Mouse (Mus musculus) liver, adult (tissue): ENCODE data around the gene Blnk.

Experiments used
- GATA4 ChIP-seq: IDR thresholded peaks from 2 replicates; pipeline ENCODE4 v1.6.1; 2014; ENCODE audit warnings: mild to moderate bottlenecking, low read length; ENCODE audit not compliant: insufficient replicate concordance

The Blnk gene

DNA sequence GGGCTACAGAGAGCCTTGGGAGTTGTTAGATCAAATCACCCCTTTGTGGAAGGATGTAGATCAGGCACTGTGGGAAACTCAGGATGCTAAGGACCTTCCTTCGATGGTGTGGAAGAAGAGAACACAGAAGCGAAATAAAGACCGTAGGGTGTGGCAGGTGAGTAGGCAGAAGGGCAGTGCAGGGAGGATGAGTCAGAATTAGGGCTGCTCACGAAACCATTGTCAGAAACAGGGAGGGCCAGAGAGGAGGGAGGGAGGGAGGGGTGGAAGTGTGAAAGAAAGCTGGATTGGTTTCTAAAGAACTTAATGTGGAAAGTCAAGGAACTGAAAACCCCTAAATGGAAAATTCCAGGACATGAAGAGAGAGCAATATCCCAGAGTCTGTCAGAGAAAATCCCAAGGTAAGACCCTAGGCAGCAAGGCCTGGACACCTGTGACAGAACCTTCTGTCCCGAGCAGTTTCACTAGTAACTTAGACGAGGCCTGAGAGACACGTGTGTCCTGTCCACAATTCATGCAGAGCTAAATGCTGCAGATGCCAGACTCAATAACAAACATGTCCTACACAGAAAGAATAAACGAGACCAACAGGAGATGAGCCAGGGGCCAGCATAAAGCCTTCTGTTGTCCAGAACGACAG is 4.3 kb downstream of the Blnk start:
- TF ChIP-seq GATA4: no peak

DNA sequence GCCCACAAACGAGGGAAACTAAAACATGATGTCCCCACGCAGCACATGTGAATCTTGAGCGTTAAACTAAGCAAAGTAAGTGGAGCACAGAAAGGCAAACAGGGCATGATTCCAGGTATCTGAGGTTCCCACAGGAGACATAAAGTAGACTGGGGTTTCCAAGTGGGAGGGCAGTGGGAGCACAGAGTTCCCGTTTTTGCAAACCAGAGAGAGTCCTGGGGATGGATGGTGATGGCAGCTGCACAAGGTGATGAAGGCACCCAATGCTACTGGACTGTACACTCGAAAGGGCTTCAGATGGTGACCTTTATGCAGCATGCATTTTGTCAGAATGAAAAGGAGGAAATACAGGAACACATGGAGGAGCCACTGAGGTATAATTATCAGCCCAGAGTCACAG is 5.5 kb downstream of the Blnk start:
- no peak for TF ChIP-seq GATA4

DNA sequence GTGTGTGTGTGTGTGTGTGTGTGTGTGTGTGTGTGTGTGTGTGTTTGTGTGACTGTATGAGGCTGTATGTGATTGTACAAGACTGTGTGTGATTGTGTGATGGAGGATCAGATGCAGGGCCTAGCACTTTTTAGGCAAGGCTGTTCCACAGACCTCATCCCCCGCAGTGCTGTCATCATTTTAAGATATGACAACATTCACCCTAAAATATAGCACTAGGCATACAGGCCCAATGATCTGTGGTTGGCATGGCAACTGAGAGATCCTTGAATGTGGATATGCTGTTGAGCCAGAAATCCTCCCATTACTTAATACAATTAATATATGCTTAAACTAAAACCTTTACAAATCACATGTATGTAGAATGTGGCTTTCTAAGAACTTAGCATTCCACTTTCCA is 9.8 kb downstream of the Blnk start:
- no peak for TF ChIP-seq GATA4

DNA sequence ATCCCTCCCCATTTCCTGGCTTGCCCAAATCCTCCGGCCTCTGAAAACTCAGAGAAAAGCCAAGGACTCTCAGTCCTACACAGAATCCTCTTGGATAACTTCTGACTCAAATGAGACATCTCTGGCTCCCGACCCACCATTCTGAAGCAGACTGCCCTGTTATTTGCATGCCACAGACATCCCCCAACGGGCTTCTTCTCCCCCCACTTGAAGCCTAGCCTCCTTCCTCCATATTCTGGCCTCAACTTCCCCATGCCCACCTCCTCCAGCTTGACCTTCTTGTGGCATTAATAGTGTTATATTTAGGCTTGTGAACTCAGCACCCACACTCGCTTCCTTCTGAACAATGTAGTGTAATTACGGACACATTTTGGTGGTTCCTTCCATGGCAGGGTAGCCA is 13.7 kb downstream of the Blnk start:
- no peak for TF ChIP-seq GATA4

DNA sequence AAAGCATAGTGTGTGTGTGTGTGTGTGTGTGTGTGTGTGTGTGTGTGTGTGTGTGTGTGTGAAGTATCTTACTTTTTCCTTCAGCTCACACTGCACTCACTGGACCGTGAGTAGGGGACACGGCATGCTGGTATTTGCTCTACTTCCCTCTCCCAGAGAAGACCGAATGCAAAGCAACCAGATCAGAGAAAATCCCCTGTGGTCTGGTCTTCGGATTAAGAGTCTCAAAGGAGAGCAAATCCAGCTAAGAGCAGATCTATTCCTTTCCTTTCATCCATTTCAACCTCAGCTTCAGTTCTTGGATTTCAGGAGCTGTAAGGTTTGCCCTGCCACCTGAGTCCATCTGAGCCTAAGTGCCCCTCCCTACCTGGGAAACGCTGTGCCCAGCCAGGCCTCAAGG is 16.3 kb downstream of the Blnk start:
- no peak for TF ChIP-seq GATA4

DNA sequence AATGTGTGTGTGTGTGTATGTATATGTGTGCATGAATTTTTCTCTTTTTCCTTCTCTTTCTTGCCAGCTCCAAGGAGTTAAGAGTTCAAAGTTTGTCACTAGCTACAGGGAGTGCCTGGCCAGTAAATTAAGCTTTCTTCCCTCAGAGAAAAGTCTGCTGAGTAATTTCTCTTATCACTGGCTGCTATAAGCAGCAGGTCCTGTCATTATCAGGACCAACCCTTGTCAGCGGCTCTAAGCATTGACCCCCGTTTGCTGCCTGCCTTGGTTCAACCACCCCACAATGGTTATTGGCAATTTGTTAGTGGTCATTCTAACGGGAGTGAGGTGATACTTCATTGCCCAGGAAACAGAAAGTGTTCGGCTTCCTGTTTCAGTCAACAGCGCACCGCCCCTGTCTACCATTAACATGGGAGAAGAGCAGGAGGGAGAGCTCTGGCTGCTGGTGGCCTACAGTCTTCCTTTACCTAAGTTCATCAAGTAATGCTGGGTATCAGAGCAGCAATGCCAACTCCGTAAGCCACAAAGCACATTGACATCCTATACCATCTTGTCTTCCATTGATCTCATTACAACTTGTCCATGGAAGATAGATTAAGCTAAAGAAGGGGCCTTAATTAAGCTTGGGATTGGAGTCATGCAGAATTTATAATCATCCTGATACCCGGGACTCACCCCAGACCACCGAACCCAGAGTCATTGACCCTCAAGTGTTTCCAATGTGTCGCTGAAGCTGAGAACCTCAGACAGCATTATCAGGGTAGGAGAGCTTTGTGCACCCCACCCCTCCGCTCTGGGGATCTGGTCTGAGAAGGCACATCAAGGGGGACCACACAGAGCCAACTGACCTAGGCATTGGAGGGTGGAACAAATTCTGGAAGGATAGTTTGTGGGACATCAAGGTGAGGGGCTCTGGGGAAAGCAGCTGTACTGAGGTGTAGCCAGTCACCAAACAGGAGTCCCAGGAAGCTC is 17.1 kb downstream of the Blnk start:
- no peak for TF ChIP-seq GATA4

DNA sequence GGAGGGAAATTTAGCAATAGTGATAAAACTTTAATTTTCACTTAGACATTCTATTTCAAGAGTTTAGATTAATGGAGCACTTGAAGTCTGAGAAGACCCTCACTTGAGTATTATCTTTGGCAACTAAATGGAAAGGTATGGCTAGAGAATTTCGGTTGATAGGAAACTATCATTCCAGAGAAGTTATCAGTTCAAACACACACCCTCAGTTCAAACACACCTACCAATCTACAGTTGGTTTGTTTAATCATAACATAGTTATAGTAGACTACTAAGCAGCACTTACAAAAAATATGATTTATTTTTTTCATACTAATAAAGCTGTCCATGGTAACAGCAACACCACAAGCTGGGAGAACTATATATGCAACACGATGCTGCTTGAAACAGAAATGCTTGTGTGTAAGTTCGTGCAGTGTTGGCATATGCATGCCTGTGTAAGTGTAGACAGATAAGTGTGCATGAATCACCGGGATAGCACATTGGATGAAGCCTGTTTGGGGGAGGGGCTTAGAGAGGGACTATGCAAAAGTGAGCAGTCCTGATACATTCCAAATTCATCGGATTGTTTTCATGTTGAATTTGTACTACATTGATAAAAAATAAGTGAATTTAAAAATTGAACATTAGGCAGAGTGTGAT is 22.9 kb downstream of the Blnk start:
- TF ChIP-seq GATA4: no peak

DNA sequence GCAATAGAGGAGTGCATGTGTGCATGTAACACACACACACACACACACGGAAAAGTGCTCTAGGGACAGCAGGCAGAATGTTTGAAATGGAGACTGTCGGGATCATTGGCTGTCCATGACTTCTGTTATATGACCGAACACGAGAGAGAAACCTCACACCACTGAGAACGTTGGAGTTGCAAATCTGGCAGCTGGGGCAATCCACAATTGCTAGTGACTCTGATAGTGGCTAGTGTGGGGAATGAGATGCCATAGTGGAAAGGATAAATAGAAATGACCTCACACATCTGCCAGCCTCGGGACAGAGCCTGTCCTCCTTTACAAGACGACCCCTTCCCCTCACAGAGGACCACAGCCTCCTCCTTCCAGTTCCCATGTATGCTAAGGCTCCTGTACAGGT is 23.6 kb downstream of the Blnk start:
- TF ChIP-seq GATA4: no peak

DNA sequence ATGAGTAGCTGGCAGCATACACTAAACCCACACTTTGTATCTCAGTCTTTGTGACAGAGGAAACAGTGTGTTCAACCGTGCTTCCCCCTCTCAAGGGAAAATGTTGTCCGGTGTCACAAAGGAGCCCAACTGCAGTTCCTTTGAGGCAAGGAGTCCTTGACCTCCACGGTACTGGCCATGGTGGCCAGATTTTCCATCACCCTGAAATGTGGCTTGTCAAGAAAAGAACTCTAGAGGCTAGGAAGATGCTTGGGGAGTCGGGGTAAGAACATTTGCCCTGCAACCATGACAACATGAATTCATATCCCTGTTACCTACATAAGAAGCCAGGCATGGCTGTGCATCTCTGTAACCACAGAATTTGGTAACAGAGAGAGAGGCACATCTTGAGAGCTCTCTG is 24.0 kb downstream of the Blnk start:
- no peak for TF ChIP-seq GATA4

DNA sequence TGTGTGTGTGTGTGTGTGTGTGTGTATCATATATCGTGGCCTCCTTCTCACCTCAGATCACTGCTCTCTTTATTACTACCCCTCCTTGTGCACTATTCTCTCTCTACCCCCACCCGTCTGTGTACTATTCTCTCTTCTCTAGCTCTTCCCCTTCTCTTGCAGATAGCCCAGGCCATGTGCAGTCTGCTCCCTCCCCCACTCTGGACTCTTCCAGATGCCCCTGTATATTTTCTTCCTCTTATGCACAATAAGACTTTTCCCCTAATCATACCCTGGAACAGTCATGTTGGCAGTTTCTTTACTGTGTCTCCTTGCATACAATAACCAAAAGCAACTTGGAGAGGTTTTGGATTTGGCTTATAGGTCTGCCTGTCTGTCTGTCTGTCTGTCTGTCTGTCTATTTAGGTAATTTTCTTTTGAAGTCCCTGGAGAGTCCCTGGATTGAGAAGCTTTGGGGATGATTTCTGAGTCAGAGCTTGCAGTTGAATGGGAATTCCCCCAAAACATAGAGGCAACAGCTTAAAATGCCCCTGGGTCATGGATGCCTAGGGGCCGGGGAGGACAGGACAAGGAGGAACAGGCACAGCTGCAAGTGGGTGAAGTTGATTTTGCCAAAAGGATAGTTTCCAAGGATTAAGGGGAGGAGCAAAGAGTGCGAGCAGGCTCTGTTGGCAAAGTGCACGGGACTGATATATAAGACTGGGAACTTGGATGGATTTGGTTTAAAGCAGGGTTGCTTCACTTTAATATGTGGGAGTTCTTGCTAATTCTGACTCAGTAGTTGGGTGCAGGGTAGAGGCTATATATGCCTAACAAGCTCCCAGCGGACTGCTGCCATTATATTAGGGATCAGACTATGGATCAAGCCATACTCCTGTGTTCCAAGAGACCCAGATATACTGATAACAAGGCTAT is 29.1 kb downstream of the Blnk start:
- TF ChIP-seq GATA4: no peak

DNA sequence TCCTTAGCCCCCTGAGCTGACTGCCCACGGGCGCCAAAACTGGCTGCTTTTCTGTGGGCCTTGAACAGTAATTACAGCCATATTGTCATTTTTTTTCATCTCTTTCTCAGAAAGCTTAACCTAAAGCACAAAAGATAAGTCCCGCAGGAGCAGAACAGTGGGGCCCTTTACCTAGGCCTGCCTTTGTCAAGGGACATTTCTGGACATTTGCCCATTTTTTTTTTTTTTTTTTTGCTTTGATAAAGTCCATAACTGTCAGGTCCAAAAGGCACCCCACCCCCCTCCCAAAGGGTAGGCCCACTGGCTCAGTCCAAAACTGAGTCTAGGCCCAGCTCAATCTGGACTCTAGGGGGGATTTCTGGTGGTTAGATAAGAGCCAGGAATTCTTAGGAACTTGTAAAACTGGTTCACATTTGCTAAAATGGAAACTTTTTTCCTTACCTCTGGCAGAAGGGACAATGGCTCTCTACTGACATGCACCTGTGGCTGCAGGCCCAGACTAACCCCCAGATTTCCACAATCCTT is 29.9 kb downstream of the Blnk start:
- no peak for TF ChIP-seq GATA4

DNA sequence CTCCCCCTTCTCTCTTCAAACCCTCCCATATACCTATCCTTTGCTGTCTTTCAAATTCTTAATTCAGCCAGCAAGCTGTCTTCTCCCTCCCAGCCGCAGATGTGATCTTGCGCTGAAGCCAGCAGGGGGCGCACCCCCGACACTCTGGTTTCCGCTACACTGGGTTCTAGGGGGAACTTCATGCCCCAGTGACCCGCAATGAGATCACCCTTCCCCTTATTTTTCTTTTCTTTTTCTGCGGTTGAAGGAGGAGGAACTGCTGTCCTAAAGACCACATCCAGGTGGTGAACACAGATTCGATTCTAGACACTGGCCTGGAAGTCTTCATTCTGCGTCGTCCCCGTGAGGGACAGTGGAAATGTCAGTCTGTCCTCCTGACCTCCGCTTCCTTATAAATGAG is 31.3 kb downstream of the Blnk start:
- TF ChIP-seq GATA4: no peak

DNA sequence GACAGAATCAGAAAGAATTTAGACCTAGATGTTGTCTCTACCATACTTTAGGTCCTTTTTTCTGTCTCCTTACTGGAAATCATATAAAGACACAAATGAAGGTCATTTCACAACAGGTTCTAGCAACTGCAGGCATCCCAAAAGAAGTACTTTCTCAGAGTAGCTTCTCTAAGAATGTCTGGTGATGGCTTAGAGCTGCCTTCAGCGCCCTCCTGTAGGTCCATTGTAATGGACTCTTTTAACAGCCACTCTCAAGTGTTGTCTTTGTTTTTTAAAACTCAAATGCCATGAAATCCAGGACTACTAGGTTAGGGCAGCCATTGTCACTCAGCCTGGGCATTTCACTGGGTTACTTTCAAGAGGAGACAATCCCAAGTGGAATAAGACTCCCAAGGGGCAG is 35.4 kb downstream of the Blnk start:
- no peak for TF ChIP-seq GATA4

DNA sequence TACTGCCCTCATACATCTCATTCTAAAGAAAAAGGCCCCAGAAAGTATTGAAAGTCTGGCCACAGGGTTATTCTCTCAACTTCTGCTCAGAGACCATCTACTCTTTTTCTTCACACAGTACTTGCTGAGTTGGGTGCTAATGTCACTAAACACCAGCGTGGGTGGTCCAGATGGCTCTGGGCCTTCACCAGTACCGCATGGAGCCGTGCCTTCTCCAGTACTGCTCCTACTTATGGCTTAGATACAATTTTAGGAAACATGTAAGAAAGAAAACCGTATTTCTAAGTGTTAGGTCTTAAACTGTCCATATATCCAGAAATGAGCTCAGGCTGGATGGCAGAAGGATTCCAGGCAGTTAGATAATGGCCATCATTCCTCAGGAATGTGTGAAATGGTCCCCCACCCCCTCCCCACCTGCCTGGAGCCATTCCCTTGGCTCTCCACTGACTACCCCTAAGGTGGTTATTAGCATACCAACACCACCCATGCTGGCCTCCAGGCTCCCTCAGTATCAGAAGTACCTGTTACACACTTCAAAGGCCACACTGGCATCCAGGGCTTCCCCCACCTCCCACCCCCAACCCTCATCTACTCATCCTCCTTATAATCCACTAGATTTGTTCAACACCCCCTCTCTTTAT is 47.3 kb downstream of the Blnk start:
- TF ChIP-seq GATA4: no peak
